Mouse (Mus musculus) E14TG2a.4 (cell line): Measurements from ENCODE around the gene Cip2a.
A peak's percentile ranks its signal among the peaks of the same experiment; 100 is the strongest.

Experiments used
- H3K27me3 ChIP-seq: 2 replicates; pipeline ENCODE4 v1.6.1; 2014; ENCODE audit warnings: low read length, control low read depth; ENCODE audit not compliant: insufficient read depth
- H3K36me3 ChIP-seq: 2 replicates; pipeline ENCODE4 v1.6.1; 2014; ENCODE audit warnings: low read length, control low read depth; ENCODE audit not compliant: insufficient read depth
- H3K4me1 ChIP-seq: replicated peaks from 2 replicates; pipeline ENCODE4 v1.6.1; 2014; ENCODE audit warnings: low read depth, low read length, control low read depth
- H3K4me3 ChIP-seq: replicated peaks from 2 replicates; pipeline ENCODE4 v1.5.1; 2014; ENCODE audit warnings: mild to moderate bottlenecking, low read length
- H3K9me3 ChIP-seq: 2 replicates; pipeline ENCODE4 v1.6.1; 2014; ENCODE audit warnings: low read length, control low read depth
- CTCF ChIP-seq: conservative IDR thresholded peaks from 2 replicates; pipeline ENCODE4 v1.5.1; 2014; ENCODE audit warnings: low read length
- NANOG ChIP-seq: IDR thresholded peaks from 2 replicates; pipeline ENCODE4 v1.6.1; 2014; ENCODE audit warnings: borderline replicate concordance, low read length, mixed read lengths
- POU5F1 ChIP-seq: IDR thresholded peaks from 2 replicates; pipeline ENCODE4 v1.6.1; 2014; ENCODE audit warnings: low read length, borderline replicate concordance

Gene Cip2a

DNA sequence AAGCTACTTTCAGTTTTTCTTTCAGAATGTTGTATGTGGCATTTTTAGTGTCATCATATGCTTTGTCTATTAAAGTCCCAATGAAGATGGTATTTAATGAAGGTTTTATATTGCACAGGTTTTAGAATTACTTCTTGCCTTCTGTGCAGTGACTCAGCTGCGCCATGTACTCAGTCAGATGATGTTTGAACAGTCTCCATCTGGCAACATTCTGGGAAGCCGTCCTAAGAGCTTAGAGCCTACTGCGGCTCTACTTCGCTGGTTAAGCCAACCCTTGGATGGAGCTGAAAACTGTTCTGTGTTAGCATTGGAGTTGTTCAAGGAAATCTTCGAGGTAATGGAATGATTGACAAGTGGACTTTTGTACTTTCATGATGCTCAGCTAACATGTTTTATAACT lies 10.2 kb downstream of the Cip2a start:
- H3K27me3 ChIP-seq = no peaks in the 10 kb centered on the region
- no peak for TF ChIP-seq NANOG
- no peak for TF ChIP-seq POU5F1
- no peak for TF ChIP-seq CTCF
- H3K9me3 ChIP-seq = no peaks in the 10 kb centered on the region

DNA sequence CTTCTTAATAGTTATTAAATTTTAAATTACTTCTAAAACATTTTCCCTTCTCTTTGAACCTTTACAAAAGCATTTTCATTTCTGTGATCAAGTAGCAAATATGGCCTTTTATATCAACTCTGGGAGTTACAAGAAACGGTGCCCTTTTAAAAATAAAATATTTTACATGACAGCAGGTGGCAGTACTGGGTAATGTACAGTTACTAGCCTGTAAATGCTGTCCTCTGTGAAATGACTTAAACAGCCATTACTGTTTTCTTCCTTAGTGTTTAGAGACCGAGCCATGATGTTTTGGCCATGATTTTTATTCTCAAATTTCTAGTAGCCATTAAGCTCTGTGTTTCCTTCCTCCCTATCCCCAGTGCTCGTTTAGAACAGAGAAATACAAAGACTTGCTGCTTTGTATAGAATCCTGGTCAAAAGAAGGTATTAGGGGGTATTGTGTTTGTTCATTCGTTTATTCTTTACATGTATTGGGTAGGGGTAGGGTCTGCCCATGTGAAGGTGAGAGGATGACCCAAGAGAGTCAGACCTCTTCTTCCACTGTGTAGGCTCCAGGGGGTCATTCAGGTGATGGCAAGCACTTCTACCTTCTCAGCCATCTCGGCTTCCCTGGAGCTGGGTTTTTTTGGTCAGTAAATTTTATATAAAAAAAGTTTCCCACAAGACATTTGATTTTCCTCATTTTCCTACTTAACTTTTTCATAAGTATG lies 22.8 kb downstream of the Cip2a start:
- no peaks in the 10 kb centered on the region for H3K9me3 ChIP-seq
- peaks cover 63% of the 10 kb centered on the region for H3K36me3 ChIP-seq
- no peak overlapping the region for H3K4me3 ChIP-seq
- peaks cover 3% of the 10 kb centered on the region; the same call in 1 of the 2 replicates for H3K4me1 ChIP-seq
- TF ChIP-seq NANOG (no peak), POU5F1 (no peak), CTCF (peak; percentile 27; the same call in 1 of the 2 replicates)
- H3K27me3 ChIP-seq = no peaks in the 10 kb centered on the region

More for the DNA sequence above, 10.2 kb downstream of the Cip2a start:
- no peak overlapping the region for H3K4me3 ChIP-seq
- H3K36me3 ChIP-seq = peaks cover 87% of the 10 kb centered on the region
- no peaks in the 10 kb centered on the region for H3K4me1 ChIP-seq

DNA sequence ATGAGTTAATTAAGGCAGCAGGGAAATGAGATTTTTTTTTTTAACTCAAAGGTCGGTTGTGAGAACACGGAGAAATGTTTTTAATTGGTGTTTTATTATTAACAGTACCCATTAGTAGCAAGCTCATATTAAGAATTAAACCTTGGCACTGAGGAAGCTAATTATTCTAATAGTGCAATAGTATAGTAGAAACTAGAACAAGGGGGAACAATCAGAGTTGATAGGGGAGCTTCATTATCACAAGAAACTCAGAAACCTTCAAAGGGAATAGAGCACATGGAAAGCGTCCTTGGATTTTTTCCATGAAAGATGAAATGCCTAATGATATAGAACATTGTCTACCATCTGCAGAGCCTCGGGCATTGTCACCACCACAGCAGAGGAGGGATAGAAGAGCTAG lies 41.9 kb downstream of the Cip2a start:
- no peaks in the 10 kb centered on the region for H3K36me3 ChIP-seq
- H3K9me3 ChIP-seq = peaks cover 6% of the 10 kb centered on the region; the same call in 1 of the 2 replicates
- TF ChIP-seq CTCF (no peak), POU5F1 (no peak), NANOG (no peak)

DNA sequence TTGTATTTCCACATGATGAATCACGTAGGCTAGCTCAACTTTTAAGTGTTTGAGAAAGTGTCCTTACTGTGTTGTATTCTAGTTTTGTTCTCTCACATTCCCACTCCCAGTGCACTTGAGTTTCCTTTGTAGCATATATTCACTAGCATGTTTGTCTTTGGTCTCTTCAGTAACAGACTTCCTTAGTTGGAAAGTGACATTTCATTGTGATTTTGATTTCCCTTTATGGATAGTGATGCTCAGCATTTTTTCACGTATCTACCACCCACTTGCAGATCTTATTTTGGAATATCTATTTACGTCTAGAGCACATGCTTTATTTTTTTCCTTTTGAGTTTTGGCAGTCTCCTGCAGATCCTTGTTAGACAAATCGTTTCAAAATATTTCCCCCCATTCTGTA lies 43.8 kb downstream of the Cip2a start:
- no peaks in the 10 kb centered on the region for H3K27me3 ChIP-seq
- TF ChIP-seq POU5F1 (no peak), NANOG (no peak), CTCF (no peak)
- no peak overlapping the region for H3K4me3 ChIP-seq
- no peaks in the 10 kb centered on the region for H3K4me1 ChIP-seq
- H3K9me3 ChIP-seq = no peaks in the 10 kb centered on the region
- H3K36me3 ChIP-seq = no peaks in the 10 kb centered on the region

More for the DNA sequence above, 41.9 kb downstream of the Cip2a start:
- Histone ChIP-seq H3K4me3 (no peak overlapping the region), H3K4me1 (no peaks in the 10 kb centered on the region), H3K27me3 (no peaks in the 10 kb centered on the region)

DNA sequence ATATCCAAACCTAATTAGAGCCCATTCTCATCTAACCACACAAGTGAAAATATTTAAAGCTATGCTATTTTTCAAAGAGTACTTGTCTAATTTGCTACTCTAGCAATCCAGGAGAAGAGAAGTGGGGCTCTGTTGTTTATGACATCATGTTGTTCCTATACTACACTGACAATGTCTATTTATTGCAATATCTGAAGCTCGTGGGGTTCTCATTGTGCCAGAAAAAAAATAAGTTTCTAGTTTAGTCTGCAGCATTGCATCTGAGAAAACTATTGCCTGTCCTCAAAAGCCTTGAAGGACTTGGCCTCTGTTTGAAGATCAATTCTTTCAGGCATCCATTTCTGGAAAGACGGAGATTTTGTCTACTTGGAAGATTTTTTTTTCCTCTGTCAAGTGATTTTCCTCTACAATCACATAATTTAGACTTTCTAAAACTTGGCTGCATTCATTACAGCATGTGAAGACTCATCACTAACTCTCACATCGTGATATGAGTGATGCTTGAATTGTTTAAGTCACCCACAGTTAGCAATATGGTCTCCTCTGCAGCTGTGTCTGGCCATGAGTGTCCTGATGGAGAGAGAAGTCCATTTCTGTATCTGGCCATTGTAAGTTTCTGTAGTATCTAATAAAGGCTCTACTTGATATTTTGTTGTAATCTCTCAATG lies 46.7 kb downstream of the Cip2a start:
- no peak for TF ChIP-seq NANOG
- TF ChIP-seq POU5F1 = no peak
- TF ChIP-seq CTCF = no peak
- no peaks in the 10 kb centered on the region for H3K9me3 ChIP-seq
- H3K36me3 ChIP-seq = no peaks in the 10 kb centered on the region
- H3K4me1 ChIP-seq = no peaks in the 10 kb centered on the region
- H3K27me3 ChIP-seq = no peaks in the 10 kb centered on the region
- H3K4me3 ChIP-seq = no peak overlapping the region

DNA sequence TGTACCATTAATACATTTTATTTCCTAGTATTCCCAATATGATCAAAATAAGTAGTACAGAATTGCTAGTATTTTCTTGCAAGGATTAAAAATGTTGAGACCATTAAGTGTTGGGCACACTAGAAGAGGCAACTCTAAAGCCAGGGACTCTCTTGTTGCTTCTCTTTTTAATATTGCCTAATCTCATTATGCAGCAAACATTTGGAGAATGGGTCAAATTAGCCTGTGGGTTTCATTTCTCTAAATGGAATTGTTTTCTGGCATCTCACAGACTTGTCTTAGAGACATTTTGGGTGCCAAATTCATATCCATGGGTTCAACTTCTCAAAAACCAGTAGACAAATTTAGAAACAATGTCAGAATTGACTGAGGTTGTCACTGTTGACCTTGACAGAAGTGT lies 55.2 kb downstream of the Cip2a start:
- no peaks in the 10 kb centered on the region for H3K27me3 ChIP-seq
- no peaks in the 10 kb centered on the region for H3K9me3 ChIP-seq
- no peaks in the 10 kb centered on the region for H3K36me3 ChIP-seq
- no peaks in the 10 kb centered on the region for H3K4me1 ChIP-seq
- no peak overlapping the region for H3K4me3 ChIP-seq
- TF ChIP-seq CTCF = no peak
- no peak for TF ChIP-seq NANOG
- no peak for TF ChIP-seq POU5F1

DNA sequence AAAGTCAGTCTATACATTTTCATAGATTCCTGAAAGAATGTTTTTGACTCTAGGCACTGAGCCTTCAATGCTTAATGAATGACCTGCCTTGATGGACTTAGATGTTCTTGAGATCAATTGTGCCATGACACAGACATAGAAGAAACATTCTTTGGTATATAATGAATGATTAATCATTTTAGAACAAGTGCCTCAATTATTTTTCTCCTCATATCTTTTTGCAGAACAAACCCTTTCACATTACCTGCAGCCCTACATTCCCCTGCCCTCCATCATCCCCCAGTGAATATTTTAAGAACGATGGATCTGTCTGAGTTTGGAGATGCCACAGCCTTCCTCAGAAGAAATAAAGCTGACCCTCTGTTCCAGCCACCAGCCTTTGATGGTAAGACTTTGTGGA lies 63.2 kb downstream of the Cip2a start, which contains the start of gene Myh15:
Gene Myh15 (plus strand): TSS at position 301 of the 400 bp plus-strand sequence.
- Histone ChIP-seq H3K4me1 (no peaks in the 10 kb centered on the region), H3K9me3 (no peaks in the 10 kb centered on the region), H3K27me3 (no peaks in the 10 kb centered on the region), H3K36me3 (no peaks in the 10 kb centered on the region), H3K4me3 (no peak within 1 kb of the TSS)
- TF ChIP-seq POU5F1 = no peak
